Mouse (Mus musculus): Measurements from ENCODE around the gene Myd88.

GRCm38 (mm10) chr9:119358058-119358429, 16.8 kb upstream of the Myd88 start:
- no peak for TF ChIP-seq CTCF (IDR thresholded peaks at IDR 0.05; ENCODE audit: borderline replicate concordance, insufficient read depth, low read length)
- no peak for TF ChIP-seq POLR2A (IDR thresholded peaks at IDR 0.05; ENCODE audit: low read depth, low read length)
